Mouse (Mus musculus) heart, adult 18-20 months (tissue): ENCODE results near the gene Tacr1. TPM values are rescaled to one million over a fixed set of nuclear protein-coding genes. Genes with fewer than 3 reads are reported as not detected.
"Not testable (repeated sequence)": the region's sequence is repeated elsewhere in the genome, so short reads cannot be mapped to it uniquely, and the experiment has no call there.

Experiments
- DNase-seq, 2 experiments: peaks; one replicate each; pipeline ENCODE4 v3.0.0; 2021 to 2022; ENCODE audit warnings: mixed read lengths in 1 of 2
- long read RNA-seq, 2 experiments: library from polyadenylated mRNA; stranded (forward); transcript quantifications; one replicate each; pipeline ENCODE4 v2.0.0; 2021
- total RNA-seq, 2 experiments: library from RNA; stranded (reverse); gene quantifications; 2 replicates each; pipeline ENCODE4 v1.2.3; 2021

The Tacr1 gene
- under 1 TPM in 1 of 2 experiments, not detected in 1; 0.28 TPM for total RNA-seq
- long read RNA-seq, experiment 1 = 0 reads
- long read RNA-seq, experiment 2 = 0 reads

GRCm38 (mm10) chr6:82401595-82402451, at the start of gene Tacr1:
TSS of gene Tacr1 (plus strand) at chr6:82402334.
- DNase-seq = no peak

- no peak for DNase-seq
Observed at GRCm38 (mm10) chr6:82376144-82376543, 26.0 kb upstream of the Tacr1 start.

- DNase-seq = no peak
Observed at GRCm38 (mm10) chr6:82383556-82383955, 18.6 kb upstream of the Tacr1 start.

GRCm38 (mm10) chr6:82402501-82403495, 664 bp downstream of the Tacr1 start:
- DNase-seq = no peak

GRCm38 (mm10) chr6:82418367-82418766, 16.2 kb downstream of the Tacr1 start:
- DNase-seq = no peak

- no peak for DNase-seq
Observed at GRCm38 (mm10) chr6:82420222-82420621, 18.1 kb downstream of the Tacr1 start.

- no peak for DNase-seq
Observed at GRCm38 (mm10) chr6:82428890-82429289, 26.8 kb downstream of the Tacr1 start.

GRCm38 (mm10) chr6:82429766-82430165, 27.6 kb downstream of the Tacr1 start:
- DNase-seq = no peak

- DNase-seq = no peak
Observed at GRCm38 (mm10) chr6:82437174-82437573, 35.0 kb downstream of the Tacr1 start.

- DNase-seq = not testable (repeated sequence)
Observed at GRCm38 (mm10) chr6:82452206-82453095, 50.3 kb downstream of the Tacr1 start.

GRCm38 (mm10) chr6:82455245-82455644, 53.1 kb downstream of the Tacr1 start:
- no peak for DNase-seq

- no peak for DNase-seq
Observed at GRCm38 (mm10) chr6:82457163-82457763, 55.1 kb downstream of the Tacr1 start.

- no peak for DNase-seq
Observed at GRCm38 (mm10) chr6:82458762-82459389, 56.7 kb downstream of the Tacr1 start.

- DNase-seq = peak; percentile 6
Observed at GRCm38 (mm10) chr6:82463171-82463570, 61.0 kb downstream of the Tacr1 start.

- DNase-seq = no peak
Observed at GRCm38 (mm10) chr6:82474477-82474876, 72.3 kb downstream of the Tacr1 start.

- DNase-seq = no peak
Observed at GRCm38 (mm10) chr6:82483842-82484241, 81.7 kb downstream of the Tacr1 start.

- DNase-seq = no peak
Observed at GRCm38 (mm10) chr6:82494481-82494880, 92.3 kb downstream of the Tacr1 start.

- no peak for DNase-seq
Observed at GRCm38 (mm10) chr6:82510843-82511416, 108.8 kb downstream of the Tacr1 start.

GRCm38 (mm10) chr6:82519626-82520025, 117.5 kb downstream of the Tacr1 start:
- DNase-seq = no peak

- no peak for DNase-seq
Observed at GRCm38 (mm10) chr6:82522567-82522966, 120.4 kb downstream of the Tacr1 start.
